Mouse (Mus musculus) forebrain, embryonic 13.5 days (tissue): ENCODE measurements around the gene Ctbs. TPM values are rescaled to one million over a fixed set of nuclear protein-coding genes. Genes with fewer than 3 reads are reported as not detected.

ENCODE experiments used
- ATAC-seq: fragments of 200-750 bp; cut with Nextera tagmentation; 2 replicates; pipeline ENCODE4 v1.8.0; 2017
- H3K27ac ChIP-seq: fragments of 300-500 bp; sonication (generic); 2 replicates; pipeline ENCODE4 v1.5.1; 2015; ENCODE audit warnings: inconsistent platforms, mild to moderate bottlenecking, moderate library complexity
- H3K27me3 ChIP-seq: fragments of 300-500 bp; sonication (generic); 2 replicates; pipeline ENCODE4 v1.6.1; 2015; ENCODE audit warnings: mild to moderate bottlenecking, inconsistent platforms
- H3K36me3 ChIP-seq: fragments of 300-500 bp; sonication (generic); 2 replicates; pipeline ENCODE4 v1.6.1; 2015; ENCODE audit warnings: mild to moderate bottlenecking, inconsistent platforms; ENCODE audit not compliant: poor library complexity, severe bottlenecking
- H3K4me1 ChIP-seq: fragments of 300-500 bp; sonication (generic); 2 replicates; pipeline ENCODE4 v1.6.1; 2015; ENCODE audit warnings: inconsistent platforms
- H3K4me2 ChIP-seq: fragments of 300-500 bp; sonication (generic); 2 replicates; pipeline ENCODE4 v1.6.1; 2015; ENCODE audit warnings: inconsistent platforms, mild to moderate bottlenecking, moderate library complexity
- H3K4me3 ChIP-seq: fragments of 300-500 bp; sonication (generic); 2 replicates; pipeline ENCODE4 v1.5.1; 2015; ENCODE audit warnings: mild to moderate bottlenecking, inconsistent platforms
- H3K9ac ChIP-seq: fragments of 300-500 bp; sonication (generic); 2 replicates; pipeline ENCODE4 v1.6.1; 2015; ENCODE audit warnings: mild to moderate bottlenecking, inconsistent platforms
- H3K9me3 ChIP-seq: fragments of 300-500 bp; sonication (generic); replicated peaks from 2 replicates; pipeline ENCODE4 v1.6.1; 2016; ENCODE audit warnings: inconsistent platforms
- WGBS: fragments of 180-500 bp; shearing (Covaris S2); methylation state at CpG from one replicate; pipeline ENCODE4 v1.1.7; 2015; 5-methylcytosine and 5-hydroxymethylcytosine counted together
- polyA plus RNA-seq: library from polyadenylated mRNA; unstranded; fragments of >200 nt; fragmentation: Nextera tagmentation; extraction: Ambion mirVana; gene quantifications from 2 replicates; pipeline ENCODE4 v1.2.1, GENCODE M21; 2015

Ctbs gene
- 3.1 and 3.5 TPM in 2 replicates for polyA plus RNA-seq

DNA sequence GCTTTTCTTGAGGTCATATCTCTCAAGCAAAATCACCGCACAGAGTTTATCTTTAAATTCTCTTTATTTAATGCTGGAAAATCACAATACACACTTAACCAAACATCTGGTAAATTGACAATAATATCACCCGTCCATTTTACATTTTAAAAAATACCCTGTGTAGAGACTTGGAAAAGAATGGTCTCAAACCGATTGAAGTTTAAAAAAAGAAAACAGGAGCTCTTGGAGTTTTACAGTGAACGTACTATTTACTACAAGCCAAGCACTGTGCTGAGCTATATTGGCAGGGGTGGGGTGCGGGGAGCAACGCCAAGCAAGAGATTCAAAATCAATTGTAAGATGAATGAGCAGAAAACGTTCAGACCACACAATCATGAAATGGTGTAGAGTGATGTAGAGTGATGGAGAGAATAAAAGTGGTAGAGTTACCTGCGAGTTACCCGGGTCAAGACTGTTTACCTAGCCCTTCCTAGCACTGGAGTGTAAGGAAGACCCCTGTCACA is at the start of gene Ctbs:
Ctbs (plus strand) TSS at position 51 of the 506 bp plus-strand sequence.
- WGBS: 53% methylated on average over 9 of the region's 9 CpGs
- Histone ChIP-seq H3K9ac (peak within 1 kb of the TSS; percentile 73), H3K4me3 (peak within 1 kb of the TSS; percentile 54), H3K4me1 (peaks cover 10% of the 10 kb centered on the region), H3K27ac (peak within 1 kb of the TSS; percentile 49), H3K4me2 (peak within 1 kb of the TSS; percentile 72), H3K27me3 (no peaks in the 10 kb centered on the region), H3K9me3 (no peaks in the 10 kb centered on the region), H3K36me3 (peaks cover 14% of the 10 kb centered on the region)
- no peak; the same call in 1 of the 2 replicates for ATAC-seq

DNA sequence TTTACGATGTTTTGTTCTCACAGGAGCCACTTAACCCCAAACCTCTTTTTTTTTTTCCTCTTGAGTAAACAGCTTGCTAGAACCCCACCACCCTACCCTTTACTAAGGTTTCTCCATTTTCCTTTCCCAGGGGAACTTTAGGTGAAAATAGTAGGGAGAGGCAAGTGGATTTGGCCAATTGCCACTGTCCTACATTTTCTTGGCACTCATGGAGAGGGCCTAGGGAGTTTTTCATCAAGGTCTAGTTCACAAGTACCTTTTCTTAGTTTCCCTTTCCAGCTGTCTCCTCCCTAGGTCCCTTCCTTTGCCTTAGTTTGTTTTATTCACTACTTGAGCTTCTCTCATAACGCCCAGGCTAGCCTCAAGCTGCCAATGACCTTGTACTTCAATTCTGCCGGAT is 45.8 kb upstream of the Ctbs start:
- H3K4me2 ChIP-seq: peak overlapping the region; percentile 86
- WGBS: 39% methylated on average over 3 of the region's 3 CpGs
- H3K4me3 ChIP-seq: peak overlapping the region; percentile 94

DNA sequence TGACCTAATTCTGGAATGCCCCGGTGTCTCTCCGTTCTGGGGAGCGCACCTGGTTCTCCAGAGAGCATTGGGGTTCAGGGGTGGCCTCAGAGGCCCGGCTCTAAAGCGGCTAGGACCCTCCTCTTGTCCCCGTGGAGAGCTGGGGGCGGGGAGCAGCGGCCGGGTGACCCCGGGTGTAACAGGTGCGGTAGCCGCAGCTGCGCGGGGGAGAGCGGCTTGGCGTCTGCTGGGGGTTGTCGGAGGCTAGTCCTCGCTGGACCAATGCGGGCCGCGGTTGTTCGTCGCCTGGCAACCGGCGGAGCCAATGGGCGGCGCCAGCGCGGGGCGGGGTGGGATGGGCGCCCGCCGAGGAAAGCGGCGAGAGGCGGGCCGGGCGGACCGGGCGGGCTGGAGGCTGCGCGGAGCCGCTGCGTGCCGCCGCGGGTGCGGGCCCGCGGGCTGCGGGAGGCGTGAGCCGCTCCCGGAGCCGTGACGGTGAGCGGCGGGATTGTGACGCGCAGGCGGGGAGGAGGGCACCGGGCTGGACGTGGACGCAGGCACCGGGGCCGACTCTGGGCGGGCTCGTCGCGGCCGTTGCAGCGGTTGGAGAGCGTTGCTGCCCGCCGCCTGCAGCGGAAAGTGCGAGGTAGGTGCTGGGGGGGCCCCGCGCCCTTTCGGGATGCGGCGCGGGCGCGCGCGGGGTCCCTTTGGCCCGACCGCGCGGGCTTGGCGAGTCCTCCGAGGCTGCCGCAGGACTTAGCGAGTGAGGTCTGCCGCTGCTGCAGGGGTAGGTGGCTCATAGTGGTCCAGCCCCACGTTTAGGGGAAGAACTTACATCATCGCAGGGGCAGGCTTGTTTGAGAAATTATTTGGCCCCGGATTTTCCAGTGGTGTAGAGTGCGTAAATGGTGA is 45.0 kb upstream of the Ctbs start, which contains the start of gene Ssx2ip:
Ssx2ip (plus strand) TSS at position 332 of the 891 bp plus-strand sequence.
- Histone ChIP-seq H3K27me3 (no peaks in the 10 kb centered on the region), H3K9me3 (peaks cover 5% of the 10 kb centered on the region; the same call in 1 of the 2 replicates), H3K9ac (peak within 1 kb of the TSS; percentile 94), H3K27ac (peak within 1 kb of the TSS; percentile 81), H3K4me1 (peaks cover 32% of the 10 kb centered on the region), H3K4me3 (peak within 1 kb of the TSS; percentile 94), H3K36me3 (peaks cover 4% of the 10 kb centered on the region; the same call in 1 of the 2 replicates), H3K4me2 (peak within 1 kb of the TSS; percentile 86)
- whole genome bisulfite sequencing: under 1% methylated on average over 61 of the region's 100 CpGs
- ATAC-seq: peak; percentile 99

More for the DNA sequence above, 45.8 kb upstream of the Ctbs start:
- ATAC-seq: no peak
- H3K4me1 ChIP-seq: peaks cover 32% of the 10 kb centered on the region
- no peaks in the 10 kb centered on the region for H3K27me3 ChIP-seq
- peak overlapping the region; percentile 94 for H3K9ac ChIP-seq
- H3K27ac ChIP-seq: peak overlapping the region; percentile 73
- peaks cover 3% of the 10 kb centered on the region; the same call in 1 of the 2 replicates for H3K36me3 ChIP-seq
- H3K9me3 ChIP-seq: peaks cover 5% of the 10 kb centered on the region; the same call in 1 of the 2 replicates

DNA sequence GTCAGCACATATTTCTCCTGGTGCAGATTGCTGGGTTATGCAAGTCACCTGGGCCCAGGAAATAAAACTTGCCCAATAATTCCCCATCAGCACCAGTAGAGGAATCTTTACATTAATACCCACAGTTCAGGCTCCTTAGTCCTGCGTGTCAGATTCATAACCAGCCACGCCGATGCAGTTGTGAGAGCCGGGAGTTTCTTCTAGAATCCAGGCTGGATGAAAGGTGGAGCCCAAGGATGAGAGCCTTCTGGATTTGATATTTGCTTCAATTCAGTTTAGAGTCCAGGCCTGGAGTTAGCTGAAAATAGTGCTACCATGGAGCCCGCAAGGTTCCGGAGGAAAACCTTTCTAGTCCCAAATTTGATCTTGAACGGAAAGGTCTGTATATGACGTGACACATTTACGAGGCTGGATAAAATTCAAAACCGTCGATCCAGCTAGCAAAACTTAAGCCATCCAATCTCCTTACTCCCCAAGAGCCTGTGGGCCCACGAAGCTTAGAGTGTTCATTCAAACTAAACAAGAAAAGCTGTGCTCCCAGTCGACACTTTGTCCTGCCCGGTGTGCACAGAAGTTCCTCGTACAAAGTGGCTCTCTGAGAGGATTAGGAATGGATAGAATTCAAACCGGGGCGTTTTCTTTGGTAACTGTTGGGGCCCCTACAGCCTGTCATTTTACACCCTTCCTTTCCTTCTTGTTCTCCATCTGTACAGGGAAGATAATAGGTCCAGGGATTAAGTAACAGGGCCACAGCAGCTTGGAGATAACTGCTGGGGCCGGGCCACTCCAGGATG is 44.2 kb upstream of the Ctbs start:
- ATAC-seq: no peak
- 5% methylated on average over 18 of the region's 18 CpGs for WGBS

DNA sequence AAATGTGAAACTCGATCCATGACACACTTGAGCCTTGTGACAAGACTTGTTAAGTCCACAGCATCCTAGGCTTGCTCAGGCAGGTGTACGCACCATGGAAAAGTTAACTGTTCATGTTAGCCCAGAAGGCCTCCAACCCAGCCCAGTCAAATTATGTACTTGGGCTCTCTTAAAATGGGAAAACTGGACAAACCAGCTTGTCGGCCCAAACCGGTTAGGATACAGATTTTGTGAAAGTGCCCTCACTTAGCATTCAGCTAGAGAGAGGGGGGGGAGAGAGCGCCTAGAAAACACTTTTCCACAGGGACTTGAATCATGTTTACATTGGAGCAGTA is 43.6 kb upstream of the Ctbs start:
- Histone ChIP-seq H3K27ac (no peak overlapping the region), H3K4me2 (peak overlapping the region; percentile 86), H3K36me3 (peaks cover 4% of the 10 kb centered on the region; the same call in 1 of the 2 replicates), H3K9ac (peak overlapping the region; percentile 94), H3K27me3 (no peaks in the 10 kb centered on the region), H3K4me3 (peak overlapping the region; percentile 94), H3K9me3 (peaks cover 5% of the 10 kb centered on the region; the same call in 1 of the 2 replicates), H3K4me1 (peaks cover 35% of the 10 kb centered on the region)
- 23% methylated on average over 5 of the region's 5 CpGs for WGBS
- no peak for ATAC-seq

More for the DNA sequence above, 44.2 kb upstream of the Ctbs start:
- Histone ChIP-seq H3K4me1 (peaks cover 32% of the 10 kb centered on the region), H3K4me3 (peak overlapping the region; percentile 94), H3K9ac (peak overlapping the region; percentile 94), H3K27ac (peak overlapping the region; percentile 81; the same call in 1 of the 2 replicates), H3K9me3 (peaks cover 5% of the 10 kb centered on the region; the same call in 1 of the 2 replicates), H3K36me3 (peaks cover 4% of the 10 kb centered on the region; the same call in 1 of the 2 replicates), H3K4me2 (peak overlapping the region; percentile 86), H3K27me3 (no peaks in the 10 kb centered on the region)

DNA sequence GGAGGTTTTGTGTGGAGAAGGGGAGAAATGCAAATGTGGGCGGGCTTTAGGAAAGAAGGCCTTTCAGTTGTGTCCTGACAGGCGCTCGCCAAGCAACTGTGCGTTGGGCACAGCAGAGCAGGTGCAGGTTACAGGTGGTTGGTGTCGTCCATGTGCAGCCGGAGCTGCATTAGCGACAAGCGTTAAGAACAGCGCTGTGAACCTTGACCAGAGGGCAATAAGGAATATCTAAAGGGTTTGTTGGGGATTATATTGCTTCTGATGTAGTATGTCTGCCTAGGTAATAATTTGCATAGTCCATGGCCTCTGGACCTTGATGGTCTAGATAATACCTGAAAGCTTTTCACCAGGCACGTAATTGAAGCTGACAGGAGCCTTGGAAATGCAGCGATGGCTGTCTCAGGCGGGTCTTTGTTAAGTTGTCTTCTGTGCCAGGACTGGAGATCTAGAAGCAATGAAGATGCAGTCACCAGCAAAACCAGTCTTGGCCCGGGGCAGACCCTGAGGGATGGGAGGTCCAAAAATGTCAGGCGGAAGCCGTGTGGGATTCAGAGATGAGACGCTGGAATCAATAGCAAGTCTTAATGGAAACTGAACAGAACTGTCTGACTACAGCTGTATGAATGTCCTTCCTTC is 42.4 kb upstream of the Ctbs start:
- 87% methylated on average over 16 of the region's 16 CpGs for WGBS
- no peak overlapping the region for H3K4me3 ChIP-seq
- H3K36me3 ChIP-seq: peaks cover 4% of the 10 kb centered on the region; the same call in 1 of the 2 replicates
- H3K9ac ChIP-seq: 0 out of 2 replicates have a peak overlapping the region, but pooled peaks have one; percentile 32
- peaks cover 46% of the 10 kb centered on the region for H3K4me1 ChIP-seq
- H3K4me2 ChIP-seq: peak overlapping the region; percentile 86
- H3K9me3 ChIP-seq: peaks cover 4% of the 10 kb centered on the region; the same call in 1 of the 2 replicates
- H3K27ac ChIP-seq: no peak overlapping the region
- no peak for ATAC-seq
- H3K27me3 ChIP-seq: no peaks in the 10 kb centered on the region

DNA sequence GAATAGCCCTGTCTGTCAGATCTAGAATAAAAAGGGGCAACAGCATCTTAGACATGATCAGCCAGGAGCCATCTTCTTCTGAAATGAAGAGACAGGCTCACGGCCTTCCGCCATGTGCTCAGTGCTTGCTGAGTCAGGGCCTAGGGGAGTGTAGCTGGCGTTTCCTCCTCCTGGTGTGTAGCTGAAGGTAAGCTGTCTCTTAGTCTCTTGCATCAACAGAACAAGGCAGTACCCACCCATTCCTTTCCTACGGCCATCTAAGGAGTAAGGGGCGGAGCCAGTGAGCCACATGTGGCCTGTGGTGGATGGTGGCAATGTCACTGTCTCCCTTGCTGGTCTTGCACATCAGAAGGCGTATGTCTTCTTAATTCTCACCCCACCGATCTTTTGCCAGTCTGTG is 39.5 kb upstream of the Ctbs start:
- H3K9me3 ChIP-seq: no peaks in the 10 kb centered on the region

DNA sequence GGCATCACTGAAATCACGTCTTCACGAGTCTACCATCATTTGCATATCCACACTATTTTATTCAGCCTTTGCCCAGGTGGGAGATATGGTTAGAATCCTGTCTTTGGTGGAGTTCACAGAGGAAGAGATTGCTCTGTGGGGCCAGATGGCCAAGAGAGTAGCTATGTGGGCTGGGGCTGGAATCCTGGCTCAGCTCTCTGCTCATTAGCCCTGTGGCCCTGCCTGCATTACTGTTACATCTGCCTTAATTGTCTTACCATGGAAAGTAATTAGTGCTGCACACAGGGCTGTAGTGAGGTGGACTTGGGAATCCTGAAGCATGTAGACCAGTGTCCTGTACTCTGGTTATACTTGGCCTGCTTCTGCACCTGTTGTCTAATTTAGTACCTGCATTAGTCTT is 37.6 kb upstream of the Ctbs start:
- peak overlapping the region; percentile 54 for H3K27ac ChIP-seq
- no peaks in the 10 kb centered on the region for H3K27me3 ChIP-seq
- ATAC-seq: peak; percentile 68; the same call in 1 of the 2 replicates
- peaks cover 10% of the 10 kb centered on the region for H3K36me3 ChIP-seq
- H3K4me1 ChIP-seq: peaks cover 26% of the 10 kb centered on the region
- H3K9ac ChIP-seq: no peak overlapping the region
- no peak overlapping the region for H3K4me3 ChIP-seq
- WGBS: 76% methylated on average over 2 of the region's 2 CpGs
- no peaks in the 10 kb centered on the region for H3K9me3 ChIP-seq
- H3K4me2 ChIP-seq: no peak overlapping the region

More for the DNA sequence above, 39.5 kb upstream of the Ctbs start:
- Histone ChIP-seq H3K4me2 (no peak overlapping the region), H3K4me1 (peaks cover 45% of the 10 kb centered on the region), H3K9ac (no peak overlapping the region), H3K27me3 (no peaks in the 10 kb centered on the region), H3K4me3 (no peak overlapping the region), H3K36me3 (peaks cover 4% of the 10 kb centered on the region; the same call in 1 of the 2 replicates), H3K27ac (no peak overlapping the region)
- 89% methylated on average over 7 of the region's 7 CpGs for WGBS
- ATAC-seq: no peak

- Histone ChIP-seq H3K36me3 (peaks cover 15% of the 10 kb centered on the region), H3K4me2 (no peak overlapping the region), H3K9me3 (no peaks in the 10 kb centered on the region), H3K27ac (no peak overlapping the region), H3K27me3 (no peaks in the 10 kb centered on the region), H3K9ac (no peak overlapping the region), H3K4me3 (no peak overlapping the region), H3K4me1 (peaks cover 21% of the 10 kb centered on the region)
- no peak for ATAC-seq
- WGBS: 94% methylated on average over 7 of the region's 7 CpGs
These were observed 37.1 kb upstream of the Ctbs start for GRCm38 (mm10) chr3:146412480-146412879.

DNA sequence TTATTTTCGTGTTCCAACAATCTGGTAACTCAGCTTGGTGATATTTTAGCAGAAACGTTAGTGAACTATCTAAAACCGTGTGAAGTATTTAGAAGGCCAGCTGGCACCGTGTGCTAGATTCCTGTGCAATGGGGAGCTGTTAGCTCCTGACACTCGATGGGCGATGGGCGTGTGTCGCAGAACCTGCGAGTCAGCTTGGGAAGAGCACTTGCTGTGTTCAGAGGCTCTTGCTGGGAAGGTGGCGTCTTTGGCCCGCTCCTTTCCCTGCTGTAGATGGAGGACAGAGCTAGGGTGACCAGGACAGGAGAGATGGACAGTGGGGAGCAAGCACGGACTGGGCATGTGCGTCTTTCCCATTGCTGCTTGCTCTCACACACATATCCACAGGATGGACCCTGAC is 36.6 kb upstream of the Ctbs start:
- H3K27ac ChIP-seq: no peak overlapping the region
- H3K36me3 ChIP-seq: peaks cover 18% of the 10 kb centered on the region

GRCm38 (mm10) chr3:146413992-146414391 is 35.6 kb upstream of the Ctbs start:
- H3K4me2 ChIP-seq: no peak overlapping the region
- H3K4me1 ChIP-seq: peaks cover 18% of the 10 kb centered on the region
- no peaks in the 10 kb centered on the region for H3K9me3 ChIP-seq
- WGBS: 89% methylated on average over 4 of the region's 4 CpGs
- H3K36me3 ChIP-seq: peaks cover 17% of the 10 kb centered on the region
- ATAC-seq: no peak
- no peak overlapping the region; the same call in 1 of the 2 replicates for H3K27ac ChIP-seq
- no peak overlapping the region; the same call in 1 of the 2 replicates for H3K9ac ChIP-seq
- no peaks in the 10 kb centered on the region for H3K27me3 ChIP-seq
- no peak overlapping the region for H3K4me3 ChIP-seq

More for the DNA sequence above, 36.6 kb upstream of the Ctbs start:
- peaks cover 18% of the 10 kb centered on the region for H3K4me1 ChIP-seq
- H3K9ac ChIP-seq: no peak overlapping the region
- no peak overlapping the region for H3K4me3 ChIP-seq
- H3K9me3 ChIP-seq: no peaks in the 10 kb centered on the region
- WGBS: 89% methylated on average over 13 of the region's 13 CpGs
- no peak for ATAC-seq
- no peaks in the 10 kb centered on the region for H3K27me3 ChIP-seq
- H3K4me2 ChIP-seq: no peak overlapping the region
